Mouse (Mus musculus) liver, postnatal 0 days (tissue): ENCODE measurements around the gene Uri1. TPM values are rescaled to one million over a fixed set of nuclear protein-coding genes. Genes with fewer than 3 reads are reported as not detected.

Experiments
- ATAC-seq: fragments of 200-750 bp; cut with Nextera tagmentation; 2 replicates; pipeline ENCODE4 v1.8.0; 2017; ENCODE audit warnings: mild to moderate bottlenecking, moderate library complexity
- DNase-seq: peaks from one replicate; pipeline ENCODE4 v3.0.0-alpha.2; 2016
- H3K27ac ChIP-seq: fragments of 300-500 bp; sonication (generic); 2 replicates; pipeline ENCODE4 v1.5.1; 2014; ENCODE audit warnings: antibody characterized with exemption, moderate library complexity, mild to moderate bottlenecking, low read depth
- H3K27me3 ChIP-seq: fragments of 300-500 bp; sonication (generic); 2 replicates; pipeline ENCODE4 v1.6.1; 2014; ENCODE audit warnings: low read length, control low read depth, mixed read lengths; ENCODE audit not compliant: insufficient read depth
- H3K36me3 ChIP-seq: fragments of 300-500 bp; sonication (generic); replicated peaks from 2 replicates; pipeline ENCODE4 v1.6.1; 2014; ENCODE audit warnings: mild to moderate bottlenecking, control low read depth, low read length, moderate library complexity, mixed read lengths; ENCODE audit not compliant: insufficient read depth
- H3K4me1 ChIP-seq: fragments of 300-500 bp; sonication (generic); 2 replicates; pipeline ENCODE4 v1.6.1; 2014; ENCODE audit warnings: antibody characterized with exemption, mild to moderate bottlenecking, control low read depth; ENCODE audit not compliant: insufficient read depth
- H3K4me2 ChIP-seq: fragments of 300-500 bp; sonication (generic); 2 replicates; pipeline ENCODE4 v1.6.1; 2014; ENCODE audit warnings: low read depth, mild to moderate bottlenecking, low read length, moderate library complexity, mixed read lengths
- H3K4me3 ChIP-seq: fragments of 300-500 bp; sonication (generic); 2 replicates; pipeline ENCODE4 v1.5.1; 2014; ENCODE audit warnings: low read depth, low read length
- H3K9ac ChIP-seq: fragments of 300-500 bp; sonication (generic); replicated peaks from 2 replicates; pipeline ENCODE4 v1.6.1; 2014; ENCODE audit warnings: mild to moderate bottlenecking, moderate library complexity
- H3K9me3 ChIP-seq: fragments of 300-500 bp; sonication (generic); 2 replicates; pipeline ENCODE4 v1.6.1; 2016; ENCODE audit warnings: mild to moderate bottlenecking, control low read depth, low read length, mixed read lengths
- CTCF ChIP-seq: sonication (generic); IDR thresholded peaks from 2 replicates; pipeline ENCODE4 v1.5.1; 2016; ENCODE audit warnings: antibody characterized with exemption, low read depth
- EP300 ChIP-seq: IDR thresholded peaks from 2 replicates; pipeline ENCODE4 v1.6.1; 2016; ENCODE audit warnings: antibody characterized with exemption, low read depth, mild to moderate bottlenecking
- WGBS: fragments of 180-500 bp; shearing (Covaris S2); extraction: QIAGEN DNeasy Blood & Tissue Kit; methylation state at CpG from one replicate; pipeline ENCODE4 v1.1.7; 2014; ENCODE audit not compliant: insufficient replicate concordance; 5-methylcytosine and 5-hydroxymethylcytosine counted together
- polyA plus RNA-seq: library from polyadenylated mRNA; unstranded; fragments of >200 nt; fragmentation: Nextera tagmentation; extraction: Ambion mirVana; gene quantifications from 2 replicates; pipeline ENCODE4 v1.2.1, GENCODE M21; 2015

Gene Uri1
- polyA plus RNA-seq, 1 experiment from 2014 or later, result 15.1 TPM

DNA sequence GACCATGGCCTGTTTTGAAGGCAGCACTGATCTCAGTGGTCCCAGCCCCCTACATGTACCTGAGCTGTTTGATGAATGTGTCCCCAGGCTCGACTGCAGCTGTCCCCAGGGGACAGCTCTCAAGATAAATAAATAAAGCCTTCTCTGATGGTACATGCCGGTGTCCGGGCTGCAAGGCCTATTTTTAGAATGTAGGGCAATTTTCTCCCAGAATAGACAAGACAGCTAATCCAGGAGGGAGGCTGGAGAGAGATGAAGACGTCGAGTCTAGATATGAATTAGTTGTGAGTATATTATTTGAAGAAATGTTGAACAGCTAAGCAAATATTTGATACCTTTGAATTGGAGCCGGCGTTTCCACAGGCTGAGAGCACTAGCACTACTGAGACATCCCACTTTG is 35.7 kb upstream of the Uri1 start:
- H3K9me3 ChIP-seq, result no peaks in the 10 kb centered on the region
- DNase-seq (no peak), ATAC-seq (no peak)
- WGBS, result 53% methylated on average over 7 of the region's 7 CpGs
- no peak overlapping the region for H3K27ac ChIP-seq
- TF ChIP-seq EP300 (no peak), CTCF (no peak)
- no peak overlapping the region for H3K9ac ChIP-seq
- H3K36me3 ChIP-seq, result no peaks in the 10 kb centered on the region
- H3K4me1 ChIP-seq, result peaks cover 9% of the 10 kb centered on the region; the same call in 1 of the 2 replicates
- no peak overlapping the region for H3K4me3 ChIP-seq
- H3K27me3 ChIP-seq, result no peaks in the 10 kb centered on the region
- no peak overlapping the region for H3K4me2 ChIP-seq

DNA sequence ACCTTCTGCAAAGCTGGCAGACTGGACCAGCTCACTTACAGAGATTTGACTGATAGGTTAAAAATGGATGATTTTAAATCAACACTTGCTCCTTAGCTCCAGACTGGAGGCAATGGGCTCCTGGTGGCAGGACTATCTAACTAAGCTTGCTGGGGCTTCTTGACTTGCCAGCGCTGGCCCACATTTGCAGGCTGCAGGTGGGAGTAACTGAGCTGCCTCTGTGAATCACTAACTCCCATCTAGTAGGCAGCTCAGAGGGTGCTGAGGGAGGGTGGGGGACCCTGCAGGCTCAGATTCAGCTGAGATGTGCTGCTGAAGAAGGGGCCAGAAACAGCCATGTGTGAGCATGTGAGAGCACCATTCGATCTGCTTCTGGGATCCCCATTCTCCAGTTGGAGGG is 32.6 kb upstream of the Uri1 start:
- no peak overlapping the region for H3K9ac ChIP-seq
- 69% methylated on average over 2 of the region's 2 CpGs for WGBS
- no peaks in the 10 kb centered on the region for H3K27me3 ChIP-seq
- no peaks in the 10 kb centered on the region for H3K9me3 ChIP-seq
- H3K36me3 ChIP-seq, result no peaks in the 10 kb centered on the region
- H3K4me2 ChIP-seq, result no peak overlapping the region
- no peak for ATAC-seq
- no peak overlapping the region for H3K4me3 ChIP-seq
- peaks cover 3% of the 10 kb centered on the region; the same call in 1 of the 2 replicates for H3K4me1 ChIP-seq
- no peak overlapping the region for H3K27ac ChIP-seq
- no peak for TF ChIP-seq CTCF
- TF ChIP-seq EP300, result no peak
- DNase-seq, result no peak

GRCm38 (mm10) chr7:38054246-38054645 is 30.9 kb upstream of the Uri1 start:
- WGBS, result 75% methylated on average over 9 of the region's 9 CpGs
- Histone ChIP-seq H3K9ac (no peak overlapping the region), H3K4me1 (no peaks in the 10 kb centered on the region), H3K27ac (no peak overlapping the region), H3K27me3 (no peaks in the 10 kb centered on the region), H3K4me3 (no peak overlapping the region), H3K4me2 (no peak overlapping the region), H3K9me3 (no peaks in the 10 kb centered on the region), H3K36me3 (no peaks in the 10 kb centered on the region)
- DNase-seq, result no peak
- TF ChIP-seq EP300, result no peak
- no peak for TF ChIP-seq CTCF
- ATAC-seq, result no peak

DNA sequence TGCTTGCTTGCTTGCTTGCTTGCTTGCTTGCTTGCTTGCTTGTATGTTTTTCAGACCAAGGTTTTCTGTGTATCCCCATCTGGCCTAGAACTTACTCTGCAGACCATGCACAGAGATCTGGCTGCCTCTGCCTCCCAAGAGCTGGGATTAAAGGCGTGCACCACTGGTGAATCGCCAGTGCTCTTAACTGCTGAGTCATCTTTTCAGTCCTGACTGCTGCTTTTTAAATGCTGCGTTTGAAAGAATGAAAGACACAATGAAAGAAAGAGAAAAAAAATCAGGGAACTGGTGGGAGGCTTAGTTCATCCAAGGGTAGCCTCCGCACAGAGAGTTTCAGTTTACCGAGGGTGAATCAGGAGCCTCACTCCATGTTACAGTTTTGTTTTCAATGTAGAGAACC is 23.9 kb upstream of the Uri1 start:
- WGBS, result 68% methylated on average over 5 of the region's 5 CpGs

GRCm38 (mm10) chr7:38041244-38041643 is 17.9 kb upstream of the Uri1 start:
- TF ChIP-seq EP300, result no peak
- TF ChIP-seq CTCF, result no peak
- WGBS, result 80% methylated on average over 3 of the region's 3 CpGs
- DNase-seq, result no peak

More for the DNA sequence above, 23.9 kb upstream of the Uri1 start:
- H3K4me3 ChIP-seq, result no peak overlapping the region
- no peak for ATAC-seq
- no peak for DNase-seq
- no peaks in the 10 kb centered on the region for H3K4me1 ChIP-seq
- no peak overlapping the region for H3K27ac ChIP-seq
- H3K36me3 ChIP-seq, result no peaks in the 10 kb centered on the region
- H3K9me3 ChIP-seq, result no peaks in the 10 kb centered on the region
- H3K27me3 ChIP-seq, result no peaks in the 10 kb centered on the region
- no peak overlapping the region for H3K9ac ChIP-seq
- TF ChIP-seq CTCF (no peak), EP300 (no peak)
- no peak overlapping the region for H3K4me2 ChIP-seq

DNA sequence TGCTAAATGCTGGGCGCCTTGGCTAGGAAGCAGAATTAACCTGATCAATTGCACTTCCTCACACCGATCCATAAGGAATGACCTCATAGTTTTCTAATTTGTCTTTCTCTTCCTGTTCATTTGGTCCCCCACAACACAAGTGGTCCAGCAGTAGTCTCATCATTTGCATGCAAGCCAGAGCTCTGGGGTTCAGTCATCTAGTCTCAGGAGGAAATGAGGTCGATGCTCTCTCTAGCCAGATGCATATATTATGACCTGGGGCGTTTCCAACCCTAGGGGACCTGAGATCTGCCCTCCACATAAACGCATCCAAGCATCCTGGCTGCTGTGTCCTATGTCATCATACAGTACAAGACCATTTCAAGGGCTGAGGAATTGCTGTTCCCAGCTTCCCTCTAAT is 14.2 kb upstream of the Uri1 start:
- DNase-seq (no peak), ATAC-seq (no peak)
- 67% methylated on average over 5 of the region's 5 CpGs for WGBS
- H3K4me1 ChIP-seq, result no peaks in the 10 kb centered on the region
- H3K27me3 ChIP-seq, result no peaks in the 10 kb centered on the region
- no peak overlapping the region for H3K9ac ChIP-seq
- no peak overlapping the region for H3K27ac ChIP-seq
- no peaks in the 10 kb centered on the region for H3K36me3 ChIP-seq
- no peak overlapping the region for H3K4me3 ChIP-seq
- H3K9me3 ChIP-seq, result no peaks in the 10 kb centered on the region
- H3K4me2 ChIP-seq, result no peak overlapping the region
- no peak for TF ChIP-seq EP300
- no peak for TF ChIP-seq CTCF

More at GRCm38 (mm10) chr7:38041244-38041643, 17.9 kb upstream of the Uri1 start:
- Histone ChIP-seq H3K4me3 (no peak overlapping the region), H3K27ac (no peak overlapping the region), H3K9me3 (no peaks in the 10 kb centered on the region), H3K9ac (no peak overlapping the region), H3K27me3 (no peaks in the 10 kb centered on the region), H3K36me3 (no peaks in the 10 kb centered on the region), H3K4me2 (no peak overlapping the region), H3K4me1 (no peaks in the 10 kb centered on the region)
- no peak for ATAC-seq

DNA sequence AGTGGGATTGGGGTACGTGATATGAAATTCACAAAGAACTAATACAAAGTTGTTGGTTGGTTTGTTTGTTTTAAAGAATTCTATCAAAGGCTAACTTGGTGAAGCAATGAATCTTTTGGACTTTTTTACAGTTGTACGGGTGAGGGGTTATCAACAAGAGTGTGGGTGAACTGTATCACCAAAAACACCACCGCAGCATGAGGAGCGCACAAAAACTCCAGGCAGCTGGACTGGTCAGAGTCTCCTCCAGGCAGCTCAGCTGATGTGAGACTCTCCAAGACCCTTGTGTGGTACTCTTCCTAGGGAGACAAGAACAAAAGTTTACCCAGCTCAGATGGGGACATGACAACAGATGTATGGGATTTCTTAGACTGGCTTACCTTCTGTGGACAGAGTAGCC is 7.8 kb upstream of the Uri1 start:
- Histone ChIP-seq H3K36me3 (no peaks in the 10 kb centered on the region), H3K4me3 (no peak overlapping the region), H3K4me2 (no peak overlapping the region), H3K27ac (no peak overlapping the region), H3K9ac (no peak overlapping the region), H3K4me1 (peaks cover 11% of the 10 kb centered on the region), H3K27me3 (no peaks in the 10 kb centered on the region), H3K9me3 (no peaks in the 10 kb centered on the region)
- TF ChIP-seq CTCF (no peak), EP300 (no peak)
- ATAC-seq (no peak), DNase-seq (no peak)
- WGBS, result 57% methylated on average over 4 of the region's 4 CpGs
